Mouse (Mus musculus) monocyte, adult 5-6 weeks (primary cell): Measurements from ENCODE around the gene Olfr591. TPM values are rescaled to one million over a fixed set of nuclear protein-coding genes. Genes with fewer than 3 reads are reported as not detected.
"Not testable (repeated sequence)": the region's sequence is repeated elsewhere in the genome, so short reads cannot be mapped to it uniquely, and the experiment has no call there.

Experiments used
- ATAC-seq: fragments of 153-309, 156-312 bp; replicated peaks from 2 replicates; pipeline ENCODE4 v1.8.0; 2017; ENCODE audit warnings: mild to moderate bottlenecking; ENCODE audit not compliant: low TSS enrichment, insufficient number of reproducible peaks, severe bottlenecking, poor library complexity, low FRiP score
- total RNA-seq: library from RNA; stranded (forward); fragments of 200-1000, 200-491, 200-594 nt; gene quantifications from 3 replicates; pipeline ENCODE4 v1.2.3, GENCODE M21; 2017

Olfr591 gene
- not detected in 3 replicates for total RNA-seq

GRCm38 (mm10) chr7:103178240-103178639, at the start of gene Olfr591:
Gene Olfr591, minus strand, starts transcription at chr7:103178340.
- no peak for ATAC-seq

- ATAC-seq: no peak
Observed at GRCm38 (mm10) chr7:103216696-103217095, 38.6 kb upstream of the Olfr591 start, which contains the start of gene Olfr594. Gene Olfr594, plus strand, starts transcription at chr7:103216996.

- ATAC-seq: not testable (repeated sequence)
Observed at GRCm38 (mm10) chr7:103212050-103212449, 33.9 kb upstream of the Olfr591 start.

- no peak for ATAC-seq
Observed at GRCm38 (mm10) chr7:103211562-103211961, 33.4 kb upstream of the Olfr591 start, which contains the start of gene Olfr593. Gene Olfr593, plus strand, starts transcription at chr7:103211862.

GRCm38 (mm10) chr7:103184503-103184902, 6.4 kb upstream of the Olfr591 start, which contains the start of gene Olfr592:
Gene Olfr592, plus strand, starts transcription at chr7:103184803.
- ATAC-seq: not testable (repeated sequence)

- ATAC-seq: no peak
Observed at GRCm38 (mm10) chr7:103169697-103170096, 8.4 kb downstream of the Olfr591 start.

GRCm38 (mm10) chr7:103156256-103156655, 21.9 kb downstream of the Olfr591 start, which contains the start of gene Olfr589:
Gene Olfr589, minus strand, starts transcription at chr7:103156356.
- no peak for ATAC-seq

GRCm38 (mm10) chr7:103140579-103140978, 37.6 kb downstream of the Olfr591 start, which contains the start of gene Olfr588-ps1:
Gene Olfr588-ps1, plus strand, starts transcription at chr7:103140879.
- no peak for ATAC-seq

- no peak for ATAC-seq
Observed at GRCm38 (mm10) chr7:103125538-103125937, 52.6 kb downstream of the Olfr591 start, which contains the start of gene Olfr586. Gene Olfr586, minus strand, starts transcription at chr7:103125638.

- no peak for ATAC-seq
Observed at GRCm38 (mm10) chr7:103119406-103119805, 58.7 kb downstream of the Olfr591 start.

Other genes starting within 250 kb of the Olfr591 start
- not detected in 3 replicates for gene Olfr573-ps1, start 235.8 kb downstream of the Olfr591 start, total RNA-seq
- not detected in 3 replicates for gene Olfr574, start 229.9 kb downstream of the Olfr591 start, total RNA-seq
- not detected in 3 replicates for gene Olfr575, start 219.6 kb downstream of the Olfr591 start, total RNA-seq
- not detected in 3 replicates for gene Olfr576, start 215.7 kb downstream of the Olfr591 start, total RNA-seq
- not detected in 3 replicates for gene Olfr577, start 202.4 kb downstream of the Olfr591 start, total RNA-seq
- not detected in 3 replicates for gene Olfr578, start 189.0 kb downstream of the Olfr591 start, total RNA-seq
- gene Olfr582, start 140.3 kb downstream of the Olfr591 start, total RNA-seq: not detected in 3 replicates
- gene Olfr583, start 127.0 kb downstream of the Olfr591 start, total RNA-seq: not detected in 3 replicates
- gene Olfr584, start 96.5 kb downstream of the Olfr591 start, total RNA-seq: not detected in 3 replicates
- 1.3 TPM in 1 of 3 replicates, not detected in the others for gene Olfr585, start 80.6 kb downstream of the Olfr591 start, total RNA-seq
- gene Olfr586, start 52.7 kb downstream of the Olfr591 start, total RNA-seq: not detected in 3 replicates
- gene Olfr588-ps1, start 37.5 kb downstream of the Olfr591 start, total RNA-seq: not detected in 3 replicates
- gene Olfr589, start 22.0 kb downstream of the Olfr591 start, total RNA-seq: not detected in 3 replicates
- 0.10 TPM in 1 of 3 replicates, not detected in the others for gene Olfr592, start 6.5 kb upstream of the Olfr591 start, total RNA-seq
- not detected in 3 replicates for gene Olfr593, start 33.5 kb upstream of the Olfr591 start, total RNA-seq
- gene Olfr594, start 38.7 kb upstream of the Olfr591 start, total RNA-seq: not detected in 3 replicates
- not detected in 3 replicates for gene Usp17ld, start 74.2 kb upstream of the Olfr591 start, total RNA-seq
- not detected in 3 replicates for gene Olfr596, start 127.3 kb upstream of the Olfr591 start, total RNA-seq
- gene Olfr597, start 138.0 kb upstream of the Olfr591 start, total RNA-seq: not detected in 3 replicates
- not detected in 3 replicates for gene Olfr598, start 145.2 kb upstream of the Olfr591 start, total RNA-seq
- gene Olfr599, start 157.6 kb upstream of the Olfr591 start, total RNA-seq: not detected in 3 replicates
- not detected in 3 replicates for gene Olfr600, start 171.3 kb upstream of the Olfr591 start, total RNA-seq
- gene Olfr601, start 184.3 kb upstream of the Olfr591 start, total RNA-seq: not detected in 3 replicates
- gene Olfr603, start 207.8 kb upstream of the Olfr591 start, total RNA-seq: not detected in 3 replicates
- not detected in 3 replicates for gene Usp17lc, start 236.7 kb upstream of the Olfr591 start, total RNA-seq